Mouse (Mus musculus): Measurements from ENCODE around the gene G530012D18Rik. TPM values are rescaled to one million over a fixed set of nuclear protein-coding genes. Genes with fewer than 3 reads are reported as not detected.
"Not testable (repeated sequence)": the region's sequence is repeated elsewhere in the genome, so short reads cannot be mapped to it uniquely, and the experiment has no call there.

The G530012D18Rik gene
- polyA plus RNA-seq (2015; fragmentation: Nextera tagmentation; extraction: Ambion mirVana), result not detected in 2 replicates

GRCm38 (mm10) chr1:85575376-85575775, at the start of gene G530012D18Rik:
G530012D18Rik (plus strand) TSS chr1:85575676.
- not testable (repeated sequence) for H3K27ac ChIP-seq; H3K9me3 ChIP-seq; H3K9ac ChIP-seq; H3K4me1 ChIP-seq; H3K36me3 ChIP-seq; H3K4me3 ChIP-seq (replicated peaks); H3K27me3 ChIP-seq (replicated peaks); ATAC-seq (ENCODE audit: insufficient read depth, low FRiP score, low read depth); H3K4me2 ChIP-seq
- 70% methylated on average over 2 of the region's 3 CpGs for WGBS

GRCm38 (mm10) chr1:85526401-85526800, 49.1 kb upstream of the G530012D18Rik start:
- WGBS, result 51% methylated on average over 3 of the region's 3 CpGs
- not testable (repeated sequence) for H3K4me2 ChIP-seq; H3K4me3 ChIP-seq (replicated peaks); H3K27me3 ChIP-seq (replicated peaks); H3K36me3 ChIP-seq; ATAC-seq (ENCODE audit: insufficient read depth, low FRiP score, low read depth); H3K27ac ChIP-seq; H3K9ac ChIP-seq; H3K4me1 ChIP-seq; H3K9me3 ChIP-seq

- H3K9me3 ChIP-seq; H3K4me2 ChIP-seq; H3K36me3 ChIP-seq; H3K4me1 ChIP-seq; ATAC-seq (ENCODE audit: insufficient read depth, low FRiP score, low read depth); H3K4me3 ChIP-seq (replicated peaks); H3K27me3 ChIP-seq (replicated peaks); H3K9ac ChIP-seq; H3K27ac ChIP-seq: not testable (repeated sequence)
- WGBS, result 76% methylated on average over 13 of the region's 15 CpGs
Observed at GRCm38 (mm10) chr1:85528451-85529110, 46.9 kb upstream of the G530012D18Rik start.

- not testable (repeated sequence) for H3K4me1 ChIP-seq; H3K27ac ChIP-seq; H3K36me3 ChIP-seq; H3K4me2 ChIP-seq; H3K9me3 ChIP-seq; H3K27me3 ChIP-seq (replicated peaks); H3K4me3 ChIP-seq (replicated peaks); ATAC-seq (ENCODE audit: insufficient read depth, low FRiP score, low read depth); H3K9ac ChIP-seq
- WGBS, result 70% methylated on average over 4 of the region's 4 CpGs
Observed at GRCm38 (mm10) chr1:85543818-85544217, 31.7 kb upstream of the G530012D18Rik start.

GRCm38 (mm10) chr1:85546442-85546841, 29.0 kb upstream of the G530012D18Rik start:
- H3K36me3 ChIP-seq; H3K9me3 ChIP-seq; H3K4me3 ChIP-seq (replicated peaks); H3K4me2 ChIP-seq; H3K27me3 ChIP-seq (replicated peaks); H3K9ac ChIP-seq; ATAC-seq (ENCODE audit: insufficient read depth, low FRiP score, low read depth); H3K4me1 ChIP-seq; H3K27ac ChIP-seq: not testable (repeated sequence)

GRCm38 (mm10) chr1:85555261-85555660, 20.2 kb upstream of the G530012D18Rik start:
- not testable (repeated sequence) for H3K4me3 ChIP-seq (replicated peaks); ATAC-seq (ENCODE audit: insufficient read depth, low FRiP score, low read depth); H3K9me3 ChIP-seq; H3K9ac ChIP-seq; H3K4me1 ChIP-seq; H3K4me2 ChIP-seq; H3K36me3 ChIP-seq; H3K27me3 ChIP-seq (replicated peaks); H3K27ac ChIP-seq
- WGBS, result 80% methylated on average over 4 of the region's 4 CpGs

- H3K4me1 ChIP-seq; H3K36me3 ChIP-seq; ATAC-seq (ENCODE audit: insufficient read depth, low FRiP score, low read depth); H3K9ac ChIP-seq; H3K9me3 ChIP-seq; H3K4me2 ChIP-seq; H3K4me3 ChIP-seq (replicated peaks); H3K27me3 ChIP-seq (replicated peaks); H3K27ac ChIP-seq: not testable (repeated sequence)
- 78% methylated on average over 4 of the region's 4 CpGs for WGBS
Observed at GRCm38 (mm10) chr1:85573554-85573953, 1.9 kb upstream of the G530012D18Rik start.

GRCm38 (mm10) chr1:85578372-85579010, 3.0 kb downstream of the G530012D18Rik start:
- WGBS, result 52% methylated on average over 3 of the region's 3 CpGs
- H3K36me3 ChIP-seq; H3K4me2 ChIP-seq; H3K4me1 ChIP-seq; H3K4me3 ChIP-seq (replicated peaks); H3K27me3 ChIP-seq (replicated peaks); H3K9ac ChIP-seq; H3K27ac ChIP-seq; H3K9me3 ChIP-seq; ATAC-seq (ENCODE audit: insufficient read depth, low FRiP score, low read depth): not testable (repeated sequence)

GRCm38 (mm10) chr1:85579199-85580147, 4.0 kb downstream of the G530012D18Rik start:
- not testable (repeated sequence) for H3K4me2 ChIP-seq; ATAC-seq (ENCODE audit: insufficient read depth, low FRiP score, low read depth); H3K27ac ChIP-seq; H3K4me1 ChIP-seq; H3K36me3 ChIP-seq; H3K9ac ChIP-seq; H3K4me3 ChIP-seq (replicated peaks); H3K9me3 ChIP-seq; H3K27me3 ChIP-seq (replicated peaks)
- WGBS, result 64% methylated on average over 6 of the region's 7 CpGs

GRCm38 (mm10) chr1:85580148-85580534, 4.7 kb downstream of the G530012D18Rik start:
- not testable (repeated sequence) for H3K9ac ChIP-seq; H3K27me3 ChIP-seq (replicated peaks); H3K9me3 ChIP-seq; ATAC-seq (ENCODE audit: insufficient read depth, low FRiP score, low read depth); H3K4me2 ChIP-seq; H3K4me1 ChIP-seq; H3K4me3 ChIP-seq (replicated peaks); H3K27ac ChIP-seq; H3K36me3 ChIP-seq
- WGBS, result 66% methylated on average over 3 of the region's 4 CpGs

- 72% methylated on average over 3 of the region's 3 CpGs for WGBS
- H3K4me1 ChIP-seq; H3K27me3 ChIP-seq (replicated peaks); H3K9me3 ChIP-seq; H3K4me2 ChIP-seq; H3K36me3 ChIP-seq; H3K27ac ChIP-seq; H3K9ac ChIP-seq; H3K4me3 ChIP-seq (replicated peaks); ATAC-seq (ENCODE audit: insufficient read depth, low FRiP score, low read depth): not testable (repeated sequence)
Observed at GRCm38 (mm10) chr1:85580578-85580977, 5.1 kb downstream of the G530012D18Rik start.

- H3K36me3 ChIP-seq; H3K4me3 ChIP-seq (replicated peaks); H3K4me1 ChIP-seq; H3K9me3 ChIP-seq; H3K9ac ChIP-seq; H3K4me2 ChIP-seq; H3K27me3 ChIP-seq (replicated peaks); ATAC-seq (ENCODE audit: insufficient read depth, low FRiP score, low read depth); H3K27ac ChIP-seq: not testable (repeated sequence)
- WGBS, result 29% methylated on average over 5 of the region's 5 CpGs
Observed at GRCm38 (mm10) chr1:85581518-85581917, 6.0 kb downstream of the G530012D18Rik start.

Data from stomach, embryonic 15.5 days (tissue).